Mouse (Mus musculus): Measurements from ENCODE around the gene Dctn5. TPM values are rescaled to one million over a fixed set of nuclear protein-coding genes. Genes with fewer than 3 reads are reported as not detected.

Dctn5 gene
- polyA plus RNA-seq, 1 experiment from 2014 or later = 122 TPM

- 4% methylated on average over 13 of the region's 13 CpGs for WGBS
- ATAC-seq = no peak
- H3K36me3 ChIP-seq (ENCODE audit: control insufficient read depth, insufficient read depth, low read length) = peaks cover 6% of the 10 kb centered on the region; the same call in 1 of the 2 replicates
- H3K4me1 ChIP-seq (ENCODE audit: control insufficient read depth, insufficient read depth, low read length) = peaks cover 27% of the 10 kb centered on the region
- H3K27ac ChIP-seq (ENCODE audit: low read length) = peak overlapping the region; percentile 92
- no peaks in the 10 kb centered on the region for H3K27me3 ChIP-seq (replicated peaks; ENCODE audit: control insufficient read depth, insufficient read depth, low read length)
- H3K4me2 ChIP-seq (ENCODE audit: low read depth, low read length) = peak overlapping the region; percentile 86
- peak overlapping the region; percentile 78 for H3K9ac ChIP-seq (ENCODE audit: low read depth, low read length)
- H3K9me3 ChIP-seq (ENCODE audit: control insufficient read depth, low read length) = no peaks in the 10 kb centered on the region
- peak overlapping the region; percentile 64 for H3K4me3 ChIP-seq (ENCODE audit: low read length)
Measured at GRCm38 (mm10) chr7:122158488-122158887, 25.6 kb downstream of the Dctn5 start.

DNA sequence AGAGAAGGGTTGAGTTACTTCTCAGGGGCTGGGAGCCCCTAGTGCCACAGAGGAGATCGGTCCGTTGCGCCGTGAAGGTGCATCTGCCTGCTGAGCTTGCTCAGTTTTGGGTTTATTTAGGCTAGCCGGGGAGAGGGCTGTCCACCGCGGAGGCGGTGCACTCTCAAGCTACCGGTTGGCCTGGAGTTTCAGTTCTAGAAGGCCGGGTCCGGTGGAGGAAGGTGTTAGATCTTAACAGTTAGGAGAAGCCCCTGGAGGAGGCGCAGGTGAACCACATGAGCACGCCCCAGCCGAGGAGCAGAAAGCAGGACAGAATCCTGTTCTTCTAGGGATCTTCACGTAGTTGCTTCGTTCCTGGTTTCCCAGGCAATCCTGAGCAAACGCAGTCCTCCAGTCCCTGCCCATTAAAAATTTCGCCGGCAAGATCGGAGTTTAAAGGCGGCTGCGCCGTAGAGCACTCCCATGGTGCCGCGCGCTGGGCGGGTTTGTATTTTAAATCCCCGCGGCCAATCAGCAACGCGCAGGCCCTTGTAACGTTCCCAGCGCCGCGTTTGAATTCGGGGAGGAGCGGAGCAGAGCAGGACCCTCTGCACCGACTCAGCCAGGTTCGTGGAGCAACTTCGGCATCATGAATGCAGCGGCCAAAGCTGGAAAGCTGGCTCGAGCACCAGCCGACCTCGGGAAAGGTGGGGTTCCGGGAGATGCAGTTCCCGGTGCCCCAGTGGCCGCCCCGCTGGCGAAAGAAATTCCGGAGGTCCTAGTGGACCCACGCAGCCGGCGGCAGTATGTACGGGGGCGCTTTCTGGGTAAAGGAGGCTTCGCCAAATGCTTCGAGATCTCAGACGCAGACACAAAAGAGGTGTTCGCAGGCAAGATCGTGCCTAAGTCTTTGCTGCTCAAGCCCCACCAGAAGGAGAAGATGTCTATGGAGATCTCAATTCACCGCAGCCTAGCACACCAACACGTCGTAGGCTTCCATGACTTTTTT, 26.4 kb downstream of the Dctn5 start, which contains the start of gene Plk1:
Plk1 (plus strand) TSS at position 525 of the 988 bp plus-strand sequence.
- Histone ChIP-seq H3K4me2 (ENCODE audit: low read depth, low read length) (peak within 1 kb of the TSS; percentile 86), H3K4me1 (ENCODE audit: control insufficient read depth, insufficient read depth, low read length) (peaks cover 27% of the 10 kb centered on the region), H3K9ac (ENCODE audit: low read depth, low read length) (peak within 1 kb of the TSS; percentile 78), H3K27me3 (replicated peaks; ENCODE audit: control insufficient read depth, insufficient read depth, low read length) (no peaks in the 10 kb centered on the region), H3K4me3 (ENCODE audit: low read length) (peak within 1 kb of the TSS; percentile 64), H3K36me3 (ENCODE audit: control insufficient read depth, insufficient read depth, low read length) (peaks cover 6% of the 10 kb centered on the region; the same call in 1 of the 2 replicates), H3K9me3 (ENCODE audit: control insufficient read depth, low read length) (no peaks in the 10 kb centered on the region), H3K27ac (ENCODE audit: low read length) (peak within 1 kb of the TSS; percentile 92)
- WGBS = under 1% methylated on average over 63 of the region's 63 CpGs
- ATAC-seq = peak; percentile 95

- ATAC-seq = no peak
- H3K9ac ChIP-seq (ENCODE audit: low read depth, low read length) = peak overlapping the region; percentile 78
- H3K36me3 ChIP-seq (ENCODE audit: control insufficient read depth, insufficient read depth, low read length) = peaks cover 6% of the 10 kb centered on the region; the same call in 1 of the 2 replicates
- H3K4me1 ChIP-seq (ENCODE audit: control insufficient read depth, insufficient read depth, low read length) = peaks cover 27% of the 10 kb centered on the region
- WGBS = under 1% methylated on average over 12 of the region's 12 CpGs
- peak overlapping the region; percentile 64 for H3K4me3 ChIP-seq (ENCODE audit: low read length)
- H3K27me3 ChIP-seq (replicated peaks; ENCODE audit: control insufficient read depth, insufficient read depth, low read length) = no peaks in the 10 kb centered on the region
- no peaks in the 10 kb centered on the region for H3K9me3 ChIP-seq (ENCODE audit: control insufficient read depth, low read length)
- peak overlapping the region; percentile 73 for H3K27ac ChIP-seq (ENCODE audit: low read length)
- peak overlapping the region; percentile 73 for H3K4me2 ChIP-seq (ENCODE audit: low read depth, low read length)
Measured at GRCm38 (mm10) chr7:122160037-122160436, 27.2 kb downstream of the Dctn5 start.

DNA sequence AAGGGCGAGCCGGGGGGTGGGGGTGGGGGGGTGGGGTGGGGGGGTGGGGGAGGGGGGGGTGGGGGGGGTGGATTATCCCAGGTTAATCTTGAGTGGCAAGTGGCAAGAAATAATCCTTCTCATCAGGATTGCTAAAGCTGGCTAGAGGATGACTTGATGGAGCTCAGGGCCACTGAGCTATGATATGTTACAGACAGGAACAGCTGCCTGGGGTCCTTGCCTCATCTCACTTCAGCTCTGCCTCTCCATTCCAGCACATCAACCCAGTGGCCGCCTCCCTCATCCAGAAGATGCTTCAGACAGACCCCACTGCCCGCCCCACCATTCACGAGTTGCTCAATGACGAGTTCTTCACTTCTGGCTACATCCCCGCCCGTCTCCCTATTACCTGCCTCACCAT, 30.9 kb downstream of the Dctn5 start:
- ATAC-seq = no peak
- Histone ChIP-seq H3K4me3 (ENCODE audit: low read length) (no peak overlapping the region), H3K27ac (ENCODE audit: low read length) (no peak overlapping the region), H3K4me1 (ENCODE audit: control insufficient read depth, insufficient read depth, low read length) (peaks cover 20% of the 10 kb centered on the region), H3K9me3 (ENCODE audit: control insufficient read depth, low read length) (no peaks in the 10 kb centered on the region), H3K36me3 (ENCODE audit: control insufficient read depth, insufficient read depth, low read length) (peaks cover 22% of the 10 kb centered on the region), H3K27me3 (replicated peaks; ENCODE audit: control insufficient read depth, insufficient read depth, low read length) (no peaks in the 10 kb centered on the region), H3K9ac (ENCODE audit: low read depth, low read length) (no peak overlapping the region), H3K4me2 (ENCODE audit: low read depth, low read length) (no peak overlapping the region)
- WGBS = 88% methylated on average over 6 of the region's 8 CpGs

GRCm38 (mm10) chr7:122167203-122167602, 34.4 kb downstream of the Dctn5 start:
- no peaks in the 10 kb centered on the region for H3K9me3 ChIP-seq (ENCODE audit: control insufficient read depth, low read length)
- no peaks in the 10 kb centered on the region for H3K4me1 ChIP-seq (ENCODE audit: control insufficient read depth, insufficient read depth, low read length)
- no peak overlapping the region for H3K27ac ChIP-seq (ENCODE audit: low read length)
- 91% methylated on average over 7 of the region's 7 CpGs for WGBS
- H3K4me2 ChIP-seq (ENCODE audit: low read depth, low read length) = no peak overlapping the region
- ATAC-seq = no peak
- H3K4me3 ChIP-seq (ENCODE audit: low read length) = no peak overlapping the region
- H3K27me3 ChIP-seq (replicated peaks; ENCODE audit: control insufficient read depth, insufficient read depth, low read length) = no peaks in the 10 kb centered on the region
- no peak overlapping the region for H3K9ac ChIP-seq (ENCODE audit: low read depth, low read length)
- H3K36me3 ChIP-seq (ENCODE audit: control insufficient read depth, insufficient read depth, low read length) = peaks cover 29% of the 10 kb centered on the region

DNA sequence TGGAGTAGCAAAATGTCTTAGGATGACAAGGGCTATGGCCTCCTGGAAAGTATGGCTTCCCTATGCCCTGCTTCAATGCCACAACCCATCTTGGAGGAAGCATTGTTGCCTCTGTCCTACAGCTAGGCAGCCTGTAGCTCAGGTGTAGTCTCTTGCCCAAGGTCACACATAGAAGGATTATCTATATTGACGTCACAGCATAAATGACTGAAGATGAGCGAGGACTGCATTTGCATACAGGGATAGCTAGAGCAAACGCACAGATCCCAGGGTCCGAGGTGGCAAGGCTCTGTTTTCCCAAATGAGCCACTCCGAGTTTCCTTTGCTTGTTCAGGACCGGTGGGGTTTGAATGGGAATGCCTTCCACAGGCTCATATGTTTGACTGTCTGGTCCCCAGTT, 37.9 kb downstream of the Dctn5 start:
- 79% methylated on average over 6 of the region's 6 CpGs for WGBS
- no peak for ATAC-seq
- no peaks in the 10 kb centered on the region for H3K4me1 ChIP-seq (ENCODE audit: control insufficient read depth, insufficient read depth, low read length)
- H3K9me3 ChIP-seq (ENCODE audit: control insufficient read depth, low read length) = no peaks in the 10 kb centered on the region
- H3K4me2 ChIP-seq (ENCODE audit: low read depth, low read length) = no peak overlapping the region
- H3K27ac ChIP-seq (ENCODE audit: low read length) = no peak overlapping the region
- H3K4me3 ChIP-seq (ENCODE audit: low read length) = no peak overlapping the region
- H3K9ac ChIP-seq (ENCODE audit: low read depth, low read length) = no peak overlapping the region
- peaks cover 28% of the 10 kb centered on the region for H3K36me3 ChIP-seq (ENCODE audit: control insufficient read depth, insufficient read depth, low read length)
- no peaks in the 10 kb centered on the region for H3K27me3 ChIP-seq (replicated peaks; ENCODE audit: control insufficient read depth, insufficient read depth, low read length)

- peaks cover 25% of the 10 kb centered on the region for H3K36me3 ChIP-seq (ENCODE audit: control insufficient read depth, insufficient read depth, low read length)
- H3K27ac ChIP-seq (ENCODE audit: low read length) = no peak overlapping the region
- H3K9me3 ChIP-seq (ENCODE audit: control insufficient read depth, low read length) = no peaks in the 10 kb centered on the region
- H3K4me3 ChIP-seq (ENCODE audit: low read length) = no peak overlapping the region
- WGBS = 66% methylated on average over 10 of the region's 10 CpGs
- no peaks in the 10 kb centered on the region for H3K4me1 ChIP-seq (ENCODE audit: control insufficient read depth, insufficient read depth, low read length)
- 0 out of 2 replicates have a peak, but pooled peaks have one; percentile 10 for ATAC-seq
- no peaks in the 10 kb centered on the region for H3K27me3 ChIP-seq (replicated peaks; ENCODE audit: control insufficient read depth, insufficient read depth, low read length)
- no peak overlapping the region for H3K9ac ChIP-seq (ENCODE audit: low read depth, low read length)
- H3K4me2 ChIP-seq (ENCODE audit: low read depth, low read length) = no peak overlapping the region
Measured at GRCm38 (mm10) chr7:122171613-122172012, 38.8 kb downstream of the Dctn5 start.

DNA sequence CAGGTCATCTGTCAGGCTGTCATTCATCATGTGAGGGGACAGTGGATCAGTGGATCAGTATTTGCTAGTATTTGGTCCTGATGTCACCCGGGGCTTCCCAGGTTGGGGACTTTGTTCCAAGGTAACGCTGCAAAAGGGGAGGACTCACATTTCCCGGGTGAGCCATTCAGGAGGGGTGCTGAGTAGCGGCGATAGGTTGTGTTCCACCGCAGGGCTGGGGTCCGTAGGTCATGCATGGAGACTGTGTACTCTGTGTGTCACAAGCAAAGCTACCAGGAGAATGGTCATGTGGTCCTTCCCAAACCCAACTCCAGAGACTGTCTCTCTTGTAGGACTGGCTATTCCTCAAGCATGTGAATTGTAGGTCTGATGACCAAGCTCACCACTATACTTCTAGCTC, 47.9 kb downstream of the Dctn5 start:
- no peak for ATAC-seq
- Histone ChIP-seq H3K27me3 (replicated peaks; ENCODE audit: control insufficient read depth, insufficient read depth, low read length) (no peaks in the 10 kb centered on the region), H3K4me3 (ENCODE audit: low read length) (no peak overlapping the region), H3K4me1 (ENCODE audit: control insufficient read depth, insufficient read depth, low read length) (no peaks in the 10 kb centered on the region), H3K4me2 (ENCODE audit: low read depth, low read length) (no peak overlapping the region), H3K27ac (ENCODE audit: low read length) (no peak overlapping the region), H3K9ac (ENCODE audit: low read depth, low read length) (no peak overlapping the region), H3K36me3 (ENCODE audit: control insufficient read depth, insufficient read depth, low read length) (no peaks in the 10 kb centered on the region), H3K9me3 (ENCODE audit: control insufficient read depth, low read length) (no peaks in the 10 kb centered on the region)
- 90% methylated on average over 7 of the region's 7 CpGs for WGBS

DNA sequence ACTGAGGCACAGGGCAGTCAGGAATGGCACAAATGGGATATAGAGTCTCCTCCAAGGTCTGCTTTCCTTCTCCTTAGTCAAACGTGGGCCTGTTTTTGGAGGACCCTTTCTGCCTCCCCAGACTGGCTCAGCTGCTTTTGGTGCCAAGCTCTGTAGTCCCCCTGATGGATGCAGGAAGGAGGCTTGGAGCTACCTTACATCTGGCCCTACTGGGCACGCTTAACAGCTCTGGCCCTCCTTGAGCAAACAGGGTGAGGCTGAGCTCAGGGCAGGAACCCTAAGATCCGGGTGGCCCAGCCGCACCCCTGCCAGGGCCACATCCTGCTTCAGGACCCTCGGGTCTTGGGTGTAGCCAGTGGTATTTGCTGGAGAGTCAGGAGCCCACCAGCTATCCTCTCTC, 51.7 kb downstream of the Dctn5 start:
- Histone ChIP-seq H3K27me3 (replicated peaks; ENCODE audit: control insufficient read depth, insufficient read depth, low read length) (no peaks in the 10 kb centered on the region), H3K9me3 (ENCODE audit: control insufficient read depth, low read length) (no peaks in the 10 kb centered on the region), H3K4me3 (ENCODE audit: low read length) (no peak overlapping the region), H3K4me2 (ENCODE audit: low read depth, low read length) (no peak overlapping the region), H3K36me3 (ENCODE audit: control insufficient read depth, insufficient read depth, low read length) (no peaks in the 10 kb centered on the region), H3K27ac (ENCODE audit: low read length) (no peak overlapping the region), H3K9ac (ENCODE audit: low read depth, low read length) (no peak overlapping the region), H3K4me1 (ENCODE audit: control insufficient read depth, insufficient read depth, low read length) (no peaks in the 10 kb centered on the region)
- WGBS = 54% methylated on average over 5 of the region's 5 CpGs
- peak; percentile 29; the same call in 1 of the 2 replicates for ATAC-seq

All from intestine, embryonic 16.5 days (tissue).